Mouse (Mus musculus): ENCODE data around the gene Angptl2.

Angptl2 gene

DNA sequence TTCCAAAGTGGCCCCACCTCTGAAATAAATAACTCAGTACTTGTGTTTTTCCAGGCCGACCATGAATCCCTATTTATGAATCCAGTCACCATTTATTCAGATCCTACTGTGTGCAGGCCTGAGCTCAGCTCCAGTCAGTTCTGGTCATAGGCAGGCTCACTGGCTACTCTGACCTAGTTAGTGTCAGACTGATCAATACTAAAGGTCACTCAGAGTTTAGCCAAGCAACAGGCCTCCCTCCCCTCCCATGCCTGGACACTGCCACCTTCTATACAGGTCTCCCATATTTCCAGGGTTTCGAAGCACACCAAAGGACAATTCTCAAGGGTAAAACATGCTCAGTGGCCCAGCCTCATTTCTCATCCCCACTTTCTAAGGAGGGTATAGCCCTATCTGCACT, 54.7 kb downstream of the Angptl2 start:
- no peak for DNase-seq (ENCODE audit: low spot score)

DNA sequence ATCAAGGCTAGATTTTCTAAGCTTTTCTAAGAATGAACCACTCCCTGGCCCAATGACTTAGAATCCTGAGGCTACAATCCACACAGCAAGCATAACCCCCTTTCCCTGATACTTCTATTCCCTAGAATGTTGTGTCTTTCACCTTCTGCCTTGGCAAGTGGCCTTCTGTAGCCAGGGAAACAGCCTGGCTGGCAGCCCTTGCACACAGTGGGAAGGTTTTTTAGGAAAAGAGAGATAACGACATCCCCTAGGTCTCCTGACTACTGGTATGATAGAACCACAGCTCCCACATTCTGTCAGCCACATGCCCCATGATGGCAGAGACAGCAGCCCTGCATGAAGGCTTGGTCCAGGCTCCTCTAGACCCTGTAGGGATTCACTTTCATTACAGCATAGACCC, 55.6 kb downstream of the Angptl2 start:
- DNase-seq (ENCODE audit: low spot score) = peak; percentile 46

DNA sequence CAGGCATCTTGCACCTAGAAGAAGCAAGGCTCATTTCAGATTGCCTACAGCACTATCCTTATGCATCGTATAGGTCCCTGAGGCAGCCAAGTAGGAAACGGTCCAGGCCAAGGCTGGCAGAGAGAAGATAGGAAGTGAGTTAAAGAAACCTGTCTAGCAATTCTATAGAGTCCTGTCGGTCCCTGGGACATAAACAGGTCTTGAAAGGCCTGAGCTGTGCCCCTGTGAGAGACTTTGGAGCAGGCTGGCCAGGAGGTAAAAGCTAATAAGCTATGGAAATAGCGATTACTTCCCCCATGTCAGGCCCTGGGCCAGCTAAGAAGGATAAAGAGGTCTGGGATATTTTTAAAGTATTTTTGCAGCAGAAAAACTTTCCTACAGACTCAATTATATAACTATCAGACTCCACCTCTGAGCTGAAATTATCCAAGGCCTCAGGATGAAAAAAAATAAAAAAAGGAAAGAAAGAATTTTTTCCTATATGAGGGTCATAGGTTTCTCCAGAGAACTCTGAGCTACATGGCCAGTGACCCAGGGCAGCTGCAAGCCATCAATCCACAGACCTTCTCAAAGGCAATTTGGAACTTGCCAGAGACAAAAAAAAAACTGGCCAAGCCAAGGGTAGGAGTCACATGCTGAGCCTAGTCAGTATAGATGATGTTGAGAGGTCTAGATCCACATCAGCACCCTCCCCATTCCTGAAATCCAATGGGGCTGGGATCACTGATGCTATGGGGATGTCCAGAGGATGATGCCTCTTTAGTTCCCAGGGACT, 57.0 kb downstream of the Angptl2 start:
- no peak for DNase-seq (ENCODE audit: low spot score)

DNA sequence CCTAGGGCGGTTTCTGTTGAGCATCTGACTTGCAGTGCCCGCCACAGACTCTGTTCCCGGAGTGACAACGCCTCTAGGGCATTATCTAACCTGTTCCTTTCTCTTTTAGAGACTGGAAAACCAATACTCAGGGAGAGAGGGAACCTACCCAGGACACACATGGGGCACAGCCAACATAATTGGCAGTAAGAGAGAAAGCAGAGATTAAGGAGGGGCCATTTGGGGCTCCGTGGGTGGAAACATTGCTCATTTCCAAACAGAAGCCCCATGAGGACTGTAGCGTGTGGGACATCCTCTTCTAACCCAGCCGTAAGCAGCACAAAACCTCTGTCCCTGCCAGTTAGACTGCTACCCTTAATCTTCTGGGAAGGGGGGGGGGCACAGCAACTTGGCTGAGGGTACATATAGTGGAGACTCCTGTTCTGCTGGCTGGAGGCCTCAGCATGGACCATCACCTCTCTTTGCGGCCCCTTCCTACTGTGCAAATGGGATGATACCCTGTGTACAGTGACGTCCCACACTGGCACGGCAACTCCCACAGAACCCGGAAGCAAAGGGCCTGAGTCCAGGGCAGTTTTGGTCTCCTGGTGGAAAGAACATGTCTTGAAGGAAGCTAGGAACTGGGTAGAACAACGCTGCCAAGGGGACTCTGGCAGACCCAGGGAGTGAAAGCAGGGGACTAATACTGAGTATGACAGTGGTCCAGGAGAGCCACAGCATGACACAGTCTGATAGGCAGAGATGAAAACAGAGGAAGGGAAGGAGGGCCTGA, 59.0 kb downstream of the Angptl2 start:
- DNase-seq (ENCODE audit: low spot score) = no peak

DNA sequence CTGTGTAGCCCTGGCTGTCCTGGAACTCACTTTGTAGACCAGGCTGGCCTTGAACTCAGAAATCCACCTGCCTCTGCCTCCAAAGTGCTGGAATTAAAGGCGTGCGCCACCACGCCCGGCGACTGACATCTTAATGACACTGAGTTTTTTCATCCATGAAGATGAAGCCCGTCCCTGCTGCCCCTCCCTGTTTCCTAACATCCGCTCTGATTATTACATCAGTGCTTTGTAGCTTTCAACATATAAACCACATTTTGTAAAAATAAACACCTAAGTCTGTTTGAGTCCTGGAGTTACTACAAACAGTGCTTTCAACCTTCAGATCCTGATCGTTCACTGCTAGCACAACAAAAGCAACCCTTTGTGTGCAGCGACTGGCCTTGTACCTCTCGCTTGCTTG, 63.9 kb downstream of the Angptl2 start:
- no peak for DNase-seq (ENCODE audit: low spot score)

DNA sequence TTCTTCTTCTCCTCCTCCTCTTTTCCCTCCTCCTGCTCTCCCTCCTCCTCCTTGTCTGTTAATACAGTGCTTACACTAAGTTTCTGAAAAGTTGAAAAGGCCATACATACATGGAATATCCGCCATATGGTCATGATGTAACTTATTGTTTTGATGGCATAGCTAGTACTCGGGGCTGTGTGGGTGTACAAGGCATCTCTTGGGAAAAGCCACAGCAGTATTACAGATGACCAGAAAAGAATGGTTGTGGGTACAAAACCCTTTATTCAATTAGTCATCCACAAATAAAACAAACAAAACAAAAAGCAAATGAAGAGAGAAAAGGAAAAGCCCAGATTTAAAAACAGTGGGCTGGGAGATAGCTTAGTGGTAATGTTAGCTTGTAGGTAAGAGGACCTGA, 64.7 kb downstream of the Angptl2 start:
- DNase-seq (ENCODE audit: low spot score) = no peak

DNA sequence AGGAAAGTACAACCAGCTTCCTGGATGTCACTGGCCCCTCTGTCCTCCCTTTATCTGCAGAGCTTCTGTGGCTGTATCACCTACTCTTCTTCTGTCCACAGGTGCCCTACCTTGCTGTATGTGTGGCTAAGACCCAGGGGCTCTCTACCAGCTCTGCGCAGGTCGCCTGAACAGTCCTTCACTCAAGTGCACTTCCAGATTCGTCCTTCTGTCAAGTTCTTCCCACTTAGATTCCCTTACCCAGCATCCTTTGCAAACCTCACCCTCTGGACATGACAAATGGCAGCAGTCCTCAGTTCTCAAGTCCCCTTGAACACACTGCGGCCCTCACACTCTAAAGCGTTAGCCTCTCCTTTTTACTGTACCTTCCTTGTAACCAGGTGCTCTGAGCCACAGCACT, 65.9 kb downstream of the Angptl2 start:
- DNase-seq (ENCODE audit: low spot score) = no peak

DNA sequence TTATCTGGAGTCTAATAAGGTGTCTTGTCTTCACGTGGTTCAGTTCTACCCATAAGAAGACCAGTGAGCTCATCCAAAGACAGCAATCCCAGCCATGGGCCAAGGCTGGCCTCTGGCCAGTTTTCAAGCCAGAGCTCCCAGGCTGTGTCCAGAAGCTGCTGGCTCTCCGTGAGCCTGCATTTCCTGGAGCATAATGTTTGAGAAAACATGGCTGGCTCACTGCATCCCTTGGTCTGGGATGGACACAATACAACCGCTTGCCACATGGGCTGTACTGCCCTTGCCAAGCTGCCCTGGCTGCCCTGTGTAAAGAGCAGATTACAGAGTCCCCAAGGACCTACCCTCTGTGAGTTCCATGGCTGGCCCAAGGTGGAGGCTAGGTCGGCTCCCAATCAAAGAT, 67.0 kb downstream of the Angptl2 start:
- DNase-seq (ENCODE audit: low spot score) = peak; percentile 65

DNA sequence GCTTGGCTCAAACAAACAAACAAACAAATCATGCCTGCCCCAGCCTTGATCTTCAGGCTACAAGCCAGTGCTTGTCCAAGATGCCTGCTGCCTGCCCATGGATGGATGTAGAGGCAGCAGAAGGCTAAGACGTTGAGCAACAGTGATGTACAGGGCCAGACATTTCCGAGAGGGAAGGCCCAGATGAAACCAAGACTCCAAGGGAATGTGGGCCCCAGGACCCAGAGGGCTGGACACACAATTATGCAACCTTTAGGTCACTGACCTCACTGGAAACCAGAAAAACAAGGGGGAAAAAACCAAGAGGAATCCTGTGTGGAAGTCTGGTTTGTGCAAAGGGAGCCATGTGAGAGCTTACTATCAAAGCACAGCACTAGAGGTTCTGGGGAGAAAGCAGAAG, 67.8 kb downstream of the Angptl2 start:
- no peak for DNase-seq (ENCODE audit: low spot score)

DNA sequence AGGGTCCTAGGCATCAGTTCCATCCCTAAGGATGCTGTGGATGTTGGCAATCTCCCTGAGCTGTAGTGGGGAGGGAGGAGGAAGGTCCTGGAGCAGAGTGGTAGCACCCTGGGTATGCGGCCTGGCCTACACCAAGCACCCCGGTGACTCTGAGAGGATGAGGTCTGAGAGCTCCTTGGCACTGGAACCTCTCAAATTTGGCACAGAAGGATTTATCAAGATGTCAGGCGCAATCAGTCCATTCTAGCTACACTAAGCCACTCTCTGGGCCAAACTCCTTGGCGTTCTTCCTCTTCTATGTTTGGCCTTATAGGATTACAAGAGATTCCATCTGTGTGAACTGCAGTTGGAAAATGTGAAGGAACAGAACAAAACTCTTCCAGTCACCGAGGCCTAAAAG, 73.0 kb downstream of the Angptl2 start:
- no peak for DNase-seq (ENCODE audit: low spot score)

DNA sequence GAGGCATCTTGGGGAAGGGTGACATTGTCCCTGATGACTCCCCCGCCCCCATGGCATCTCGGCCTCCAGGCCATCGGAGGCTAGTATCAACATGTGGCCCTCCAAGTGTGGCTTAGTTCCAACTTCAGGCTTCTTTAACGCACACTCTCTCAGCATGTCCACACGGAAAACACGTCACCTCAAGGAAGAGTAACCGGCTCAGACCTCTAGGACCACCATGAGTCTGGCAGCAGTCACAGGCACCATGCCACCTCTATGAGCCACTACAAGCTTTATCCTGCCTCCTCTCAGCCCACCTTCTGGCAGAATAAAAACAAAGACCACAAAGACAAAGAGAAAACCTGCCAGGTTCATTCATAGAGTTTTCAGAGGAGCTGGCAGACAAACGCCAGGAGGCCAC, 74.6 kb downstream of the Angptl2 start:
- DNase-seq (ENCODE audit: low spot score) = no peak

DNA sequence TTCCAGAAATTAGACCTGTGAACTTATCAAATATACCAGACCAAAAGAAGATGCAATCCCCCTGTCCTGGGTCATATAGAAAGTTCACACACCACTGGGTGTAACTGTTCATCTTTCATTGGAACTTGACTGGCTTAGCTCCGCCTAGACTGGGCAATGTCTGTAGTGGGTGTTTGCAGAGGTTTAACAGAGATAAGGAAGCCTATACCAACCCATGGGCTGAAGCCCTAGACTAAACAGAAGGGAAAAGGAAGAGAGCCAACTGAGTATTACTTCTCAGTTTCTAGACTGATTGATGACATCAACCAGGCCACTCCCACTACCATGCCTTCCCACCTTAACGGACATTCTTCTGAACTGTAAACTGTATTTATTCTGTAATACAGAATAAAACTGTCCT, 76.2 kb downstream of the Angptl2 start:
- DNase-seq (ENCODE audit: low spot score) = no peak

DNA sequence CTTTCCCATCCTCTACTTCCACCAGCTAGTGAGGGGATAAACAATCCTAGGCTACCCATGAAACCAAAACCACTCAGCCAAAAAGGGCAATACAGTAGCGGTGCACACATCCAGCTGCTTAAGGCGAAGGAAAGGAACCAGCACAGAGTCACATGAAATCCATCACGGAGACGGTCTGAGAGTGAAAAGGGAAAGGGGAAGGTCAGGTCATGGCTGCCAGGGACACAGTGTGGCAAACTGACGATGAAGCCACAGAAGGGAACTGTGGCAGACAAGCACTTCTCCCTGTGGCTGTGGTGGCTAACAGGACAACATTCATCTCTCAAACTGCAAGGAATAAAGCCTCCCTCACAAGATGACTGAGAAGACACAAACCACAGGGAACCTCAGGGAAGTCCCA, 79.2 kb downstream of the Angptl2 start:
- DNase-seq (ENCODE audit: low spot score) = no peak

All from ovary, postnatal 36 days (tissue).